Mouse (Mus musculus): ENCODE measurements around the gene Gm49325. TPM values are rescaled to one million over a fixed set of nuclear protein-coding genes. Genes with fewer than 3 reads are reported as not detected.
A peak's percentile ranks its signal among the peaks of the same experiment; 100 is the strongest.

The Gm49325 gene
- polyA plus RNA-seq, 1 experiment from 2014 or later: not detected

- H3K36me3 ChIP-seq (ENCODE audit: control insufficient read depth, insufficient read depth, low read length): no peaks in the 10 kb centered on the region
- no peak overlapping the region for H3K4me2 ChIP-seq (replicated peaks; ENCODE audit: low read depth, low read length)
- no peak overlapping the region for H3K9ac ChIP-seq (replicated peaks; ENCODE audit: low read depth, low read length)
- no peak overlapping the region for H3K4me3 ChIP-seq (ENCODE audit: low read depth, low read length)
- ATAC-seq (ENCODE audit: insufficient number of reproducible peaks, insufficient read depth, low FRiP score, low read depth): 0 out of 2 replicates have a peak, but pooled peaks have one; percentile 49
- H3K27ac ChIP-seq (ENCODE audit: low read length): no peak overlapping the region
- 47% methylated on average over 15 of the region's 15 CpGs for WGBS
- no peaks in the 10 kb centered on the region for H3K4me1 ChIP-seq (ENCODE audit: control insufficient read depth, insufficient read depth, low read length)
- no peaks in the 10 kb centered on the region for H3K9me3 ChIP-seq (ENCODE audit: control insufficient read depth, low read depth, low read length)
- no peaks in the 10 kb centered on the region for H3K27me3 ChIP-seq (ENCODE audit: control insufficient read depth, insufficient read depth, low read length)
These were observed 52.4 kb downstream of the Gm49325 start for GRCm38 (mm10) chr10:77658286-77658994.

DNA sequence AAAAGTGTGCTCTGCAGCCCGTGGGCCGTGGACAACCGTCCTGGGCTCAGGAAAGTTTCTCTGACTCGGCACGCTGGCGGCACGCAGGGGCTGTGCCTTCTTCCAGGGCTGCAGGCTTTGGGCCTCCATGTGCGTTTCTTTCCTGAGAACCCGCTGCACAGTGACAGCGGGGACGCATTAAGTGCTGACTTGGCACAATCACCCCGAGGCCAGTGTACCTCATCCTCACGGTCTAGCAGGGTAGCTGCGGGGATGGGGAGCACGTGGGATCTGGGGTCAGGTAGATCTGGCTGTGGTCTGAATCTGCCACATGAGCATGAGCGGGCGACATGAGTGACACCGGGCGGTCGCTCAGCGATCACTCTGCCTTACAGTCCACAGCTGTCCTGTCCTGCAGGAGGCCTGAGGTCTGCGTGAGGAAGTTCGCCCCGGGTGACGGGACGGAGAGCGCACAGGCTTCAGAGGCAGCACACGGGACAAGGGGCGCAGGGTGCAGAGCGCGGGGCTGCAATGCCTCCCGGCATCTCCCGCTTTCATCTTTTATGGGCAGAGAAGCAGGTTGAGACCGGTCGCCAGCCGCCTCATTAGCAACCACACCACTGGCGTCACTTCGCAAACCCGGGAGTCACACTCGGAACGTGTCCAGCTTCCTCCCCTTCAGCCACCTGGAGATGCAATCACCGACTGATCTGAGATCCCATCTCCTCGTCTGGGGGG is 58.1 kb downstream of the Gm49325 start:
- 41% methylated on average over 43 of the region's 43 CpGs for WGBS

DNA sequence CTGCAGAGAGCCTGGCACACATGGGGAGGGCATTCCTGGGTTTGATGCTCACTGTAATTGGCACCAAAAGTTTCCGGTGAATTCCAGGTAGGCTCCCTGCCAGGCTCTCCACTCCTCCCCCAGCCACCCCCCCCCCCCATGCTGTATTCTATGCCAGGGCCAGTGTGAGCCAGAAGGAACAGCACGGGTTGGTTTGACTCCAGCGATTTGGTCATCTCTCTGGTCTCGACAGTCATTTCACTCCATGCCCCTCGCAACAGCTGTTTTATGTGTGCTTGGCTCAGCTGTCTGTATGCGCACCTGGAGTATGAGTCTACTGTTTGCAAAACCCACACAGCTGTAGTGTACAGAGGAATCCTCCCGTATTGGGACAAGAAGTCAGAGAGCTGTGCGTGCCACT is 60.3 kb downstream of the Gm49325 start:
- Histone ChIP-seq H3K4me1 (ENCODE audit: control insufficient read depth, insufficient read depth, low read length) (no peaks in the 10 kb centered on the region), H3K27ac (ENCODE audit: low read length) (no peak overlapping the region), H3K4me2 (replicated peaks; ENCODE audit: low read depth, low read length) (no peak overlapping the region), H3K36me3 (ENCODE audit: control insufficient read depth, insufficient read depth, low read length) (no peaks in the 10 kb centered on the region), H3K9ac (replicated peaks; ENCODE audit: low read depth, low read length) (no peak overlapping the region), H3K9me3 (ENCODE audit: control insufficient read depth, low read depth, low read length) (no peaks in the 10 kb centered on the region), H3K27me3 (ENCODE audit: control insufficient read depth, insufficient read depth, low read length) (no peaks in the 10 kb centered on the region), H3K4me3 (ENCODE audit: low read depth, low read length) (no peak overlapping the region)
- ATAC-seq (ENCODE audit: insufficient number of reproducible peaks, insufficient read depth, low FRiP score, low read depth): no peak
- 51% methylated on average over 8 of the region's 8 CpGs for WGBS

More for the DNA sequence above, 58.1 kb downstream of the Gm49325 start:
- Histone ChIP-seq H3K36me3 (ENCODE audit: control insufficient read depth, insufficient read depth, low read length) (no peaks in the 10 kb centered on the region), H3K27me3 (ENCODE audit: control insufficient read depth, insufficient read depth, low read length) (no peaks in the 10 kb centered on the region), H3K4me3 (ENCODE audit: low read depth, low read length) (no peak overlapping the region), H3K4me1 (ENCODE audit: control insufficient read depth, insufficient read depth, low read length) (no peaks in the 10 kb centered on the region), H3K9ac (replicated peaks; ENCODE audit: low read depth, low read length) (no peak overlapping the region), H3K27ac (ENCODE audit: low read length) (no peak overlapping the region), H3K4me2 (replicated peaks; ENCODE audit: low read depth, low read length) (no peak overlapping the region), H3K9me3 (ENCODE audit: control insufficient read depth, low read depth, low read length) (no peaks in the 10 kb centered on the region)
- ATAC-seq (ENCODE audit: insufficient number of reproducible peaks, insufficient read depth, low FRiP score, low read depth): no peak

GRCm38 (mm10) chr10:77667402-77667801 is 61.4 kb downstream of the Gm49325 start:
- ATAC-seq (ENCODE audit: insufficient number of reproducible peaks, insufficient read depth, low FRiP score, low read depth): no peak
- Histone ChIP-seq H3K36me3 (ENCODE audit: control insufficient read depth, insufficient read depth, low read length) (no peaks in the 10 kb centered on the region), H3K9ac (replicated peaks; ENCODE audit: low read depth, low read length) (no peak overlapping the region), H3K27ac (ENCODE audit: low read length) (no peak overlapping the region), H3K4me3 (ENCODE audit: low read depth, low read length) (no peak overlapping the region), H3K4me1 (ENCODE audit: control insufficient read depth, insufficient read depth, low read length) (no peaks in the 10 kb centered on the region), H3K27me3 (ENCODE audit: control insufficient read depth, insufficient read depth, low read length) (no peaks in the 10 kb centered on the region), H3K9me3 (ENCODE audit: control insufficient read depth, low read depth, low read length) (no peaks in the 10 kb centered on the region), H3K4me2 (replicated peaks; ENCODE audit: low read depth, low read length) (no peak overlapping the region)
- 75% methylated on average over 4 of the region's 4 CpGs for WGBS

- no peak overlapping the region for H3K4me3 ChIP-seq (ENCODE audit: low read depth, low read length)
- no peak overlapping the region for H3K9ac ChIP-seq (replicated peaks; ENCODE audit: low read depth, low read length)
- H3K36me3 ChIP-seq (ENCODE audit: control insufficient read depth, insufficient read depth, low read length): no peaks in the 10 kb centered on the region
- H3K27me3 ChIP-seq (ENCODE audit: control insufficient read depth, insufficient read depth, low read length): peaks cover 3% of the 10 kb centered on the region; the same call in 1 of the 2 replicates
- ATAC-seq (ENCODE audit: insufficient number of reproducible peaks, insufficient read depth, low FRiP score, low read depth): no peak
- no peaks in the 10 kb centered on the region for H3K4me1 ChIP-seq (ENCODE audit: control insufficient read depth, insufficient read depth, low read length)
- no peak overlapping the region for H3K27ac ChIP-seq (ENCODE audit: low read length)
- H3K9me3 ChIP-seq (ENCODE audit: control insufficient read depth, low read depth, low read length): no peaks in the 10 kb centered on the region
- no peak overlapping the region for H3K4me2 ChIP-seq (replicated peaks; ENCODE audit: low read depth, low read length)
- WGBS: 78% methylated on average over 4 of the region's 4 CpGs
These were observed 64.7 kb downstream of the Gm49325 start for GRCm38 (mm10) chr10:77670710-77671109.

GRCm38 (mm10) chr10:77671519-77671918 is 65.5 kb downstream of the Gm49325 start:
- H3K9ac ChIP-seq (replicated peaks; ENCODE audit: low read depth, low read length): no peak overlapping the region
- H3K27ac ChIP-seq (ENCODE audit: low read length): no peak overlapping the region
- no peaks in the 10 kb centered on the region for H3K9me3 ChIP-seq (ENCODE audit: control insufficient read depth, low read depth, low read length)
- H3K36me3 ChIP-seq (ENCODE audit: control insufficient read depth, insufficient read depth, low read length): no peaks in the 10 kb centered on the region
- 39% methylated on average over 4 of the region's 4 CpGs for WGBS
- H3K4me1 ChIP-seq (ENCODE audit: control insufficient read depth, insufficient read depth, low read length): no peaks in the 10 kb centered on the region
- peaks cover 7% of the 10 kb centered on the region; the same call in 1 of the 2 replicates for H3K27me3 ChIP-seq (ENCODE audit: control insufficient read depth, insufficient read depth, low read length)
- no peak for ATAC-seq (ENCODE audit: insufficient number of reproducible peaks, insufficient read depth, low FRiP score, low read depth)
- no peak overlapping the region for H3K4me2 ChIP-seq (replicated peaks; ENCODE audit: low read depth, low read length)
- no peak overlapping the region for H3K4me3 ChIP-seq (ENCODE audit: low read depth, low read length)

DNA sequence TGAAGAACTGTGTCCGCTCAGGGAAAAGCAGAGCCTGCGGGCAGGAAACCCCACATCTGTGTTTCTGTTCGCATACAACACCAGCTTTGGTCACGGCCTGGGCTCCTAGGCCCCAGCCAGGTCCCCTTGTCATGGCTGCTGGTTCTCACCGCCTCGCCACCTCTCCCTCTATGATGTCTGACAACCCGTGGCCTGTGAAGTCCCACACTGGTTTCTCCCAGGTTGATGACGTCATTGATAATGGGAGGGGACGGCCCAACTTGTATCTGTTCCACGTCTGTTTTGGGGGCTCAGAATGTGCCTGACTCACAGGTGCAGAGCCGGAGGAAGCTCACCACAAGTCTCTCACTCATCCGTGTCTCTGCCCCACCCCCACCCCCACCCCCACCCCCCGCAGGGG is 67.8 kb downstream of the Gm49325 start:
- peaks cover 26% of the 10 kb centered on the region for H3K27me3 ChIP-seq (ENCODE audit: control insufficient read depth, insufficient read depth, low read length)
- no peak overlapping the region for H3K27ac ChIP-seq (ENCODE audit: low read length)
- no peak overlapping the region for H3K4me3 ChIP-seq (ENCODE audit: low read depth, low read length)
- peaks cover 7% of the 10 kb centered on the region; the same call in 1 of the 2 replicates for H3K4me1 ChIP-seq (ENCODE audit: control insufficient read depth, insufficient read depth, low read length)
- no peak overlapping the region for H3K9ac ChIP-seq (replicated peaks; ENCODE audit: low read depth, low read length)
- WGBS: 61% methylated on average over 13 of the region's 13 CpGs
- no peaks in the 10 kb centered on the region for H3K36me3 ChIP-seq (ENCODE audit: control insufficient read depth, insufficient read depth, low read length)
- H3K9me3 ChIP-seq (ENCODE audit: control insufficient read depth, low read depth, low read length): no peaks in the 10 kb centered on the region
- no peak for ATAC-seq (ENCODE audit: insufficient number of reproducible peaks, insufficient read depth, low FRiP score, low read depth)
- H3K4me2 ChIP-seq (replicated peaks; ENCODE audit: low read depth, low read length): no peak overlapping the region

DNA sequence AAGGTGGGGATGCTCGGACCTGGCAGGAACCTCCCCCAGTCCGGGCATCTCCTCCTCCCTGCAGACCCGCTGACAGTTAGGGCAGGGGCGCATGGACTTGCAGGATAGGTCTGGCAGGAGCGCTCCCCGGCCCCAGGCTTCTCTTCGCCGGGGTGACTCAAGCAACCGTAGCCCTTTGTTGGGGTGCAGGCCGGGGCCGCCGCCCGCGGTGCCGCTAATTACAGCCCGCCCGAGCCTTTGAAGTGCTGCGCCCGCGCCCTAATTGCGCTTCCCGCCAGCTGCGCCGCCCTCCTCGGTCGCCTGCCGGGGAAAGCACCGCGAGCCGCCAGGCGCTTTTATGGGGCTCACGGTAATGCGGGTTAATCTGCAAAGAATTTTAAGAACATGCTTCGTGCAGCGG is 71.6 kb downstream of the Gm49325 start:
- H3K4me1 ChIP-seq (ENCODE audit: control insufficient read depth, insufficient read depth, low read length): peaks cover 7% of the 10 kb centered on the region; the same call in 1 of the 2 replicates
- under 1% methylated on average over 35 of the region's 35 CpGs for WGBS
- no peak for ATAC-seq (ENCODE audit: insufficient number of reproducible peaks, insufficient read depth, low FRiP score, low read depth)
- H3K27me3 ChIP-seq (ENCODE audit: control insufficient read depth, insufficient read depth, low read length): peaks cover 26% of the 10 kb centered on the region
- no peaks in the 10 kb centered on the region for H3K36me3 ChIP-seq (ENCODE audit: control insufficient read depth, insufficient read depth, low read length)
- H3K27ac ChIP-seq (ENCODE audit: low read length): no peak overlapping the region
- H3K9me3 ChIP-seq (ENCODE audit: control insufficient read depth, low read depth, low read length): no peaks in the 10 kb centered on the region
- peak overlapping the region; percentile 56 for H3K4me2 ChIP-seq (replicated peaks; ENCODE audit: low read depth, low read length)
- H3K9ac ChIP-seq (replicated peaks; ENCODE audit: low read depth, low read length): no peak overlapping the region
- H3K4me3 ChIP-seq (ENCODE audit: low read depth, low read length): peak overlapping the region; percentile 25

Data from stomach, embryonic 14.5 days (tissue).